Mouse (Mus musculus): ENCODE measurements around the gene Lmntd1.

DNA sequence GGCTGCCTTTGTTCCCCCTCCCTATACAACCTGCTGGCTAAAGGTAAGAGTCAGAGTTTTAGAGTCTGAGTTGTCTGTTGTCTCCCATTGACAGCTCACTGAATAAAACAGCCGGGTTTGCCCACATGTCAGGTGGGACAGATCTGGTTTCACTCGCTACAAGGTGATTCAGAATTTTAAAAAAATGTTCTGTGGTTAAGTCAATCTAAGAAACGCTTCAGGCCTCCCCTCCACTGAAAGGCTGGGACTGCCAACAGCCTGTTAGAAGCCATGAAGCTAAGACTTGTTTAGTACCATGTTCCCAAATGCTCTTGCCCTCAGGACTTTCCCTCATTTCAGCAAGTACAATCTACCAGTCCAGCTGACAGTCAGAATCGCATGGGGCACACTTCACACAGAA, 244.8 kb downstream of the Lmntd1 start:
- TF ChIP-seq CTCF (IDR thresholded peaks at IDR 0.05; ENCODE audit: insufficient read depth, low read depth, low read length) (no peak), POLR2A (IDR thresholded peaks at IDR 0.05; ENCODE audit: insufficient read depth, low read depth, low read length) (no peak)

All from olfactory bulb, adult 2 months (tissue).